In the genomic region with DNA sequence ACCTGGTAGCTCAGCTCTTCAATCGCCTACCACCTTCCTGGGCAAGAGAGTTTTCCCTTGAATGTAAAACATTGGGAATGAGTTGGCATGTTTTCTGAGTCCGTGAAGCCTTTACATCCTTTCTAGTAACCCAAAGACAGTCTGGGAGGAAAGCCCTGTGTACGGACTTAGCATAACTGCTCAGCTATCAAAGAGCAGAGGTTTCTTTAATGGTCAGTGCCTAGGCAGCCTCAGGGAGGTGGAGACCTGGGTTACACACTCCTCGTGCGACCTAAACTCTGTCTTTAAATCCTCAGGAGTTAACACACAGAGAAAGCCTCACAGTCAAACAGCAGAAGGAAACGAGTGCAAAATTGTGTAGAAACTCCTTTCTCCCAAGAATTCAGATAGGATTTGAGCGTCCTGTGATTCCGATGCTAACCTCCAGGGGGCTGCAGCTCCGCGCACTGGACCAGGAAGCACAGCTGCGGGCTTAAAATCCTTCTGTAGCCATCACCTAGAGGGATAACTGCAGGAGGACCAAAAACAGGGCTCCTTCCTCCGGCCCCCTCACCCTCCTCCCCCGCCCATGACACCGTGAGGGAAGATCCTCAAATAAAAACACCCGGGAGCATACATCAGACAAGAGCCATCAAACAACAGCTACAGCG, we compare ENCODE assay signal across 8 mouse cellular contexts. TPM values are rescaled to one million over a fixed set of nuclear protein-coding genes. Genes with fewer than 3 reads are reported as not detected.
DNase-seq lines count a peak whose midpoint lies in the region; ATAC-seq and TF ChIP-seq lines count a peak whose summit lies in the region.

No protein-coding gene starts in this region.

- H3K27me3 ChIP-seq in intestine, postnatal 0 days (replicated peaks; ENCODE audit: control insufficient read depth, insufficient read depth, low read length) = no peaks in the 10 kb centered on the region
- no peaks in the 10 kb centered on the region for H3K27me3 ChIP-seq in midbrain, embryonic 16.5 days (ENCODE audit: control insufficient read depth, insufficient read depth, low read depth, low read length)

- H3K4me2 ChIP-seq in intestine, postnatal 0 days (replicated peaks; ENCODE audit: low read depth) = no peak overlapping the region; the same call in 1 of the 2 replicates
- peak overlapping the region; percentile 54 for H3K4me2 ChIP-seq in midbrain, embryonic 16.5 days (ENCODE audit: low read length)

- no peak; the same call in 1 of the 2 replicates for ATAC-seq in intestine, postnatal 0 days
- no peak for ATAC-seq in midbrain, embryonic 16.5 days

- H3K4me3 ChIP-seq in gastrocnemius, adult 2 months = no peak overlapping the region
- H3K4me3 ChIP-seq in intestine, postnatal 0 days (ENCODE audit: low read depth, low read length) = no peak overlapping the region
- H3K4me3 ChIP-seq in midbrain, embryonic 16.5 days (ENCODE audit: low read depth, low read length) = peak overlapping the region; percentile 20; the same call in 1 of the 2 replicates

- no peak overlapping the region for H3K9ac ChIP-seq in intestine, postnatal 0 days (ENCODE audit: low read depth, low read length)
- H3K9ac ChIP-seq in midbrain, embryonic 16.5 days (ENCODE audit: low read depth, low read length) = no peak overlapping the region

- H3K27ac ChIP-seq in gastrocnemius, adult 2 months = no peak overlapping the region
- H3K27ac ChIP-seq in intestine, postnatal 0 days (ENCODE audit: low read depth, low read length) = no peak overlapping the region
- no peak overlapping the region for H3K27ac ChIP-seq in midbrain, embryonic 16.5 days (ENCODE audit: low read length)

- H3K4me1 ChIP-seq in intestine, postnatal 0 days (replicated peaks; ENCODE audit: control insufficient read depth, insufficient read depth, low read length) = no peaks in the 10 kb centered on the region
- peaks cover 3% of the 10 kb centered on the region; the same call in 1 of the 2 replicates for H3K4me1 ChIP-seq in midbrain, embryonic 16.5 days (ENCODE audit: control insufficient read depth, insufficient read depth, low read length)

- DNase-seq in gastrocnemius, adult 18-20 months (ENCODE audit: low spot score) = peak; percentile 35
- no peak for DNase-seq in gastrocnemius, postnatal 25 days
- peak; percentile 53 to 57 for DNase-seq in cerebellum, postnatal 36 days
- DNase-seq in gastrocnemius, adult 2 months = peak; percentile 47
- DNase-seq in left cerebral cortex, postnatal 36 days (ENCODE audit: low spot score in 2 of 2) = peak; percentile 37 to 50
- peak; percentile 27 for DNase-seq in telencephalon, adult 2 months (ENCODE audit: low read depth, low spot score)

- intact Hi-C loops in gastrocnemius, adult 2 months (cut with DNase I) = no loop called here
- intact Hi-C loops in left cerebral cortex, postnatal 36 days (cut with DNase I) = no loop called here

- H3K9me3 ChIP-seq in intestine, postnatal 0 days (ENCODE audit: control insufficient read depth) = no peaks in the 10 kb centered on the region
- no peaks in the 10 kb centered on the region for H3K9me3 ChIP-seq in midbrain, embryonic 16.5 days (replicated peaks; ENCODE audit: control insufficient read depth, low read length, poor library complexity, severe bottlenecking)

- 13% methylated on average over 16 of the region's 16 CpGs for WGBS in intestine, postnatal 0 days
- WGBS in midbrain, embryonic 16.5 days = 11% methylated on average over 16 of the region's 16 CpGs

- peak; percentile 73 for TF ChIP-seq CTCF in gastrocnemius, adult 2 months (IDR thresholded peaks at IDR 0.05)
- TF ChIP-seq CTCF in intestine, postnatal 0 days (IDR thresholded peaks at IDR 0.05; ENCODE audit: low read depth) = peak; percentile 85

- H3K36me3 ChIP-seq in intestine, postnatal 0 days (ENCODE audit: control insufficient read depth, insufficient read depth) = no peaks in the 10 kb centered on the region
- no peaks in the 10 kb centered on the region for H3K36me3 ChIP-seq in midbrain, embryonic 16.5 days (ENCODE audit: control insufficient read depth, insufficient read depth, low read length)

RNA-seq across cellular contexts. Expression of a gene that starts 14.0 kb away (rescaled TPM):
- not detected for total RNA-seq in gastrocnemius, adult 18-20 months (2021)
- not detected for total RNA-seq in gastrocnemius, postnatal 25 days (2021)
- total RNA-seq in gastrocnemius, adult 2 months (2021) = not detected
- polyA plus RNA-seq in intestine, postnatal 0 days (2015; fragmentation: Nextera tagmentation; extraction: Ambion mirVana) = not detected in 2 replicates
- total RNA-seq in left cerebral cortex, postnatal 36 days (2021) = not detected
- polyA plus RNA-seq in midbrain, embryonic 16.5 days (2015; fragmentation: Nextera tagmentation; extraction: Ambion mirVana) = not detected in 2 replicates

RNA-seq across cellular contexts. Expression of a gene that starts 15.2 kb away (rescaled TPM):
- not detected for total RNA-seq in gastrocnemius, adult 18-20 months (2021)
- total RNA-seq in gastrocnemius, postnatal 25 days (2021) = not detected
- not detected for total RNA-seq in gastrocnemius, adult 2 months (2021)
- not detected in 2 replicates for polyA plus RNA-seq in intestine, postnatal 0 days (2015; fragmentation: Nextera tagmentation; extraction: Ambion mirVana)
- total RNA-seq in left cerebral cortex, postnatal 36 days (2021) = not detected
- not detected in 2 replicates for polyA plus RNA-seq in midbrain, embryonic 16.5 days (2015; fragmentation: Nextera tagmentation; extraction: Ambion mirVana)

RNA-seq across cellular contexts. Expression of a gene that starts 18.6 kb away (rescaled TPM):
- total RNA-seq in gastrocnemius, adult 18-20 months (2021) = not detected
- total RNA-seq in gastrocnemius, postnatal 25 days (2021) = not detected
- not detected for total RNA-seq in gastrocnemius, adult 2 months (2021)
- not detected in 2 replicates for polyA plus RNA-seq in intestine, postnatal 0 days (2015; fragmentation: Nextera tagmentation; extraction: Ambion mirVana)
- not detected for total RNA-seq in left cerebral cortex, postnatal 36 days (2021)
- polyA plus RNA-seq in midbrain, embryonic 16.5 days (2015; fragmentation: Nextera tagmentation; extraction: Ambion mirVana) = not detected in 2 replicates

RNA-seq across cellular contexts. Expression of a gene that starts 26.2 kb away (rescaled TPM):
- total RNA-seq in gastrocnemius, adult 18-20 months (2021) = not detected
- total RNA-seq in gastrocnemius, postnatal 25 days (2021) = not detected
- not detected for total RNA-seq in gastrocnemius, adult 2 months (2021)
- 0.35 and 0.77 TPM in 2 replicates for polyA plus RNA-seq in intestine, postnatal 0 days (2015; fragmentation: Nextera tagmentation; extraction: Ambion mirVana)
- not detected for total RNA-seq in left cerebral cortex, postnatal 36 days (2021)
- polyA plus RNA-seq in midbrain, embryonic 16.5 days (2015; fragmentation: Nextera tagmentation; extraction: Ambion mirVana) = not detected in 2 replicates

RNA-seq across cellular contexts. Expression of a gene that starts 35.8 kb away (rescaled TPM):
- not detected for total RNA-seq in gastrocnemius, adult 18-20 months (2021)
- not detected for total RNA-seq in gastrocnemius, postnatal 25 days (2021)
- total RNA-seq in gastrocnemius, adult 2 months (2021) = not detected
- polyA plus RNA-seq in intestine, postnatal 0 days (2015; fragmentation: Nextera tagmentation; extraction: Ambion mirVana) = not detected in 2 replicates
- not detected for total RNA-seq in left cerebral cortex, postnatal 36 days (2021)
- not detected in 2 replicates for polyA plus RNA-seq in midbrain, embryonic 16.5 days (2015; fragmentation: Nextera tagmentation; extraction: Ambion mirVana)
